Mouse (Mus musculus) kidney, embryonic 16.5 days (tissue): Measurements from ENCODE around the gene Ms4a10. TPM values are rescaled to one million over a fixed set of nuclear protein-coding genes. Genes with fewer than 3 reads are reported as not detected.

Experiments used
- ATAC-seq: fragments of 200-750 bp; cut with Nextera tagmentation; 2 replicates; pipeline ENCODE4 v1.8.0; 2017; ENCODE audit warnings: moderate TSS enrichment; ENCODE audit not compliant: low FRiP score, low TSS enrichment
- H3K27ac ChIP-seq: fragments of 300-500 bp; sonication (generic); 2 replicates; pipeline ENCODE4 v1.5.1; 2014; ENCODE audit warnings: low read length
- H3K27me3 ChIP-seq: fragments of 300-500 bp; sonication (generic); 2 replicates; pipeline ENCODE4 v1.6.1; 2014; ENCODE audit warnings: low read length, control low read depth, mixed read lengths; ENCODE audit not compliant: insufficient read depth
- H3K36me3 ChIP-seq: fragments of 300-500 bp; sonication (generic); 2 replicates; pipeline ENCODE4 v1.6.1; 2014; ENCODE audit warnings: low read length, control low read depth, mixed read lengths; ENCODE audit not compliant: insufficient read depth
- H3K4me1 ChIP-seq: fragments of 300-500 bp; sonication (generic); 2 replicates; pipeline ENCODE4 v1.6.1; 2014; ENCODE audit warnings: low read length, control low read depth, mixed read lengths; ENCODE audit not compliant: insufficient read depth
- H3K4me2 ChIP-seq: fragments of 300-500 bp; sonication (generic); replicated peaks from 2 replicates; pipeline ENCODE4 v1.6.1; 2014; ENCODE audit warnings: low read depth, low read length
- H3K4me3 ChIP-seq: fragments of 300-500 bp; sonication (generic); 2 replicates; pipeline ENCODE4 v1.5.1; 2014; ENCODE audit warnings: mild to moderate bottlenecking, low read length
- H3K9ac ChIP-seq: fragments of 300-500 bp; sonication (generic); replicated peaks from 2 replicates; pipeline ENCODE4 v1.6.1; 2014; ENCODE audit warnings: low read length
- H3K9me3 ChIP-seq: fragments of 300-500 bp; sonication (generic); 2 replicates; pipeline ENCODE4 v1.6.1; 2016; ENCODE audit warnings: low read length, control low read depth
- WGBS: fragments of 180-500 bp; shearing (Covaris S2); extraction: QIAGEN DNeasy Blood & Tissue Kit; methylation state at CpG from one replicate; pipeline ENCODE4 v1.1.7; 2014; 5-methylcytosine and 5-hydroxymethylcytosine counted together
- polyA plus RNA-seq: library from polyadenylated mRNA; unstranded; fragments of >200 nt; fragmentation: Nextera tagmentation; extraction: Ambion mirVana; gene quantifications from 2 replicates; pipeline ENCODE4 v1.2.1, GENCODE M21; 2015

Ms4a10 gene
- not detected in 2 replicates for polyA plus RNA-seq

DNA sequence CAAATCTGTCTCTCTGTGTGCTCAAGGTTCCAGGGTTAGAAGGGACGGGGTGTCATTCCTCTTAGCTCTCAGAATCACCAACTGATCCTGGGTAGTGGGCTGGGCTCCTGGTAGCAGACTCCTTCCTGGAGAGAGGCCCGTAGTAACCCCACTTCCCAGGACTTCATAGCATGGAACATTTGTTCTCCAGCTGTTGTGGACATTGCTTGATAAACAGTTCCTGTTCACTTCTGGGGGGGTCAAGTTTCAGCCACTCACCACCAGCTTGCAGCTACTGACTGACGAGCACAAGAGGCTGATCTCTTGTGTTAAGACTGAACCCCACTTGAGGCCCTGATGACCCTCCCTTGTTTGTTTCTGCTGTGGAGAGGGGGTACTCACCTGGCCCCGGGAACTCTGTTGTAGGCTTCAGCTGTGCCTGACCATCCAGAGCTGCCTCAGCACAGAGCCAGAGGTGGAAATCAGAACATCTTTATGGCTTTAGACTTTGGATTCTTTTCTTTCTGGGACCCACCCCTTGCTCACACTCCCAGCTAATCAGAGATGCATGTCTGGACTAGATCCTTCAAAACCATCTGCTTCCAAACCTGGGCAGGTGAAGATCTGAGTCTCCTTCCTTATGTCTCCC lies at the start of gene Ms4a10:
Gene Ms4a10, minus strand, starts transcription at position 433 of the 628 bp plus-strand sequence.
- no peak within 1 kb of the TSS for H3K4me3 ChIP-seq

DNA sequence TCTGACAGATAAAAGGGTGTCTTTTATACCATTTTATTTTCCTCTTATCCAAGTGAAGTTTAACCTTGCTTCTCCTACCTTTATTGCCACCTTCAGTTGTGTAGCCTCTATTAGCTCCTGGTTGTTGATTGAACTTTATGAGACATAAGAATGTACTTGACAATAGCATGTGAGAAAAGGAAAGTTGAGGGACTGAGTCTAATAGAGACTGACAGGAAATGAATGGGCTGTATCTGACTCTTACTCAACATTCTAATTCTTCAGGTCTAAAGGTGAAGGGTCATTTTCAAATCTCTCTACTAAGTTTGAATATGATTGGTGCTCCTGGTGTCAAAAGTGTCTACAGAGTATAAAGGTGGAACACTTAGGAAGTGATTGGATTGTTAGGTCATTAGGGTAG lies 47.9 kb upstream of the Ms4a10 start:
- Histone ChIP-seq H3K27me3 (no peaks in the 10 kb centered on the region), H3K9me3 (no peaks in the 10 kb centered on the region; the same call in 1 of the 2 replicates), H3K27ac (no peak overlapping the region), H3K4me1 (no peaks in the 10 kb centered on the region), H3K4me2 (no peak overlapping the region), H3K36me3 (no peaks in the 10 kb centered on the region), H3K4me3 (no peak overlapping the region), H3K9ac (no peak overlapping the region)
- no peak for ATAC-seq

More for the DNA sequence above, at the start of gene Ms4a10:
- Histone ChIP-seq H3K4me2 (no peak within 1 kb of the TSS), H3K9me3 (peaks cover 6% of the 10 kb centered on the region; the same call in 1 of the 2 replicates), H3K27ac (peak within 1 kb of the TSS; percentile 45; the same call in 1 of the 2 replicates), H3K4me1 (peaks cover 13% of the 10 kb centered on the region), H3K36me3 (no peaks in the 10 kb centered on the region), H3K9ac (peak within 1 kb of the TSS; percentile 12; the same call in 1 of the 2 replicates), H3K27me3 (no peaks in the 10 kb centered on the region)
- WGBS: 16% methylated on average over 4 of the region's 4 CpGs
- ATAC-seq: peak; percentile 63

DNA sequence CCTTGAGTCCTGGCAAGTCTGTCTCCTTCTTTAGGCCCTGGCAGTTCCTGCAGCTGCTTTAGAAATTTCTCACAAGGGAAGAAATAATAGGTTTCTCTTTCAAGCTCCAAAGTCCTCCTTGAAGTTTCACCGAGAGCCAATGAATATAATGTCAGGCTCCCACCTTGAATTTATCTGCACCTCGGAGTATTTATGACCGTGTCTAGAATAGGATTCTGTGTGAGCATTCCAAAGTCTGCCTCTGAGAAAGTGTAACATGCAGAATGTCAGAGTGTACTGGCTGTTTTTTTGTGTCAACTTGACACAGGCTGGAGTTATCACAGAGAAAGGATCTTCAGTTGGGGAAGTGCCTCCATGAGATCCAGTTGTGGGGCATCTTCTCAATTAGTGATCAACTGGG lies 43.4 kb upstream of the Ms4a10 start, which contains the start of gene Ms4a18:
Gene Ms4a18, minus strand, starts transcription at position 141 of the 400 bp plus-strand sequence.
- Histone ChIP-seq H3K27me3 (no peaks in the 10 kb centered on the region), H3K4me3 (no peak within 1 kb of the TSS), H3K4me2 (no peak within 1 kb of the TSS), H3K27ac (no peak within 1 kb of the TSS), H3K36me3 (no peaks in the 10 kb centered on the region), H3K4me1 (no peaks in the 10 kb centered on the region), H3K9ac (no peak within 1 kb of the TSS), H3K9me3 (no peaks in the 10 kb centered on the region)
- 70% methylated on average over 3 of the region's 3 CpGs for WGBS
- ATAC-seq: no peak

DNA sequence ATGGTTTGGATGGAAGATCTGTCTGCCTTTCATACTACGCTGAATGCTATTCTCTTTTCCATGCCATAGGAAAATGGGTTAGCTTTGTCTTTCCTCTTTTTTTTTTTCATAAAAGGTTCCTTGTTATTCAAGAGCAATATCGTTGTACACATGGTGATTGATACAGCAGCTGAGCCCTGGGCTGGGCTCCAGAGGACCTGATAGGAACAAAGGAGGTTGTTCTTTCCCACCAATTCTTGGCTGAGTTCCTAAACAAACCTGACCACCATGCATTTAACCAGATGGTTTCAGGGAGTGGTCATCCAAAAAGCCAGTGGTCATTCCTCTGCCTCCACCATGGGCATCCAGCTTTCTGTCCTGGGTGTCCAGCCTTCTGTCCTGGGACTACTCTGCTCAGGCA lies 42.8 kb upstream of the Ms4a10 start:
- Histone ChIP-seq H3K4me2 (no peak overlapping the region), H3K27ac (no peak overlapping the region)
- 76% methylated on average over 2 of the region's 2 CpGs for WGBS

DNA sequence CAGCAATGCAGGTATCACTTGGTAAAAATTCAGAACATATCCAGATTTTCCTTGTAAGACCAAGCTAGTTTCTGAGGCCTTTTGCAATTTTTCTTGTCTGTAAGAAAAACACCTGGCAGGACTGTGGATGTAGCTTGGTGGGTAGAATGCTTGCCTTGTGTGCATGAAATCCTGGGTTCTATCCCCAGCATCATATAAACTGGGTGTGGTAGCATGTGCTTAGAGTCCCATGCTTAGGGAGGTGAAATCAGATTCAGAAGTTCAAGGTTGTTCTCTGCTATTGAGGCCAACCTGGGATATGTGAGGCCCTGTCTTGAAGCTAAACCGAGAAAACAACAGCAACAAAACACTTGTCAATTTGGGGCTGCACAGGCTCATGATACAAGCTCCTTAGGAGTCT lies 41.5 kb upstream of the Ms4a10 start:
- ATAC-seq: no peak
- H3K4me2 ChIP-seq: no peak overlapping the region
- H3K27ac ChIP-seq: no peak overlapping the region
- 75% methylated on average over 1 of the region's 1 CpGs for WGBS
- no peaks in the 10 kb centered on the region for H3K36me3 ChIP-seq
- no peaks in the 10 kb centered on the region for H3K27me3 ChIP-seq
- no peaks in the 10 kb centered on the region for H3K9me3 ChIP-seq
- no peak overlapping the region for H3K4me3 ChIP-seq
- H3K4me1 ChIP-seq: no peaks in the 10 kb centered on the region
- no peak overlapping the region for H3K9ac ChIP-seq

More for the DNA sequence above, 42.8 kb upstream of the Ms4a10 start:
- H3K36me3 ChIP-seq: no peaks in the 10 kb centered on the region
- no peaks in the 10 kb centered on the region for H3K9me3 ChIP-seq
- no peak for ATAC-seq
- H3K9ac ChIP-seq: no peak overlapping the region
- H3K4me1 ChIP-seq: no peaks in the 10 kb centered on the region
- no peak overlapping the region for H3K4me3 ChIP-seq
- H3K27me3 ChIP-seq: no peaks in the 10 kb centered on the region

DNA sequence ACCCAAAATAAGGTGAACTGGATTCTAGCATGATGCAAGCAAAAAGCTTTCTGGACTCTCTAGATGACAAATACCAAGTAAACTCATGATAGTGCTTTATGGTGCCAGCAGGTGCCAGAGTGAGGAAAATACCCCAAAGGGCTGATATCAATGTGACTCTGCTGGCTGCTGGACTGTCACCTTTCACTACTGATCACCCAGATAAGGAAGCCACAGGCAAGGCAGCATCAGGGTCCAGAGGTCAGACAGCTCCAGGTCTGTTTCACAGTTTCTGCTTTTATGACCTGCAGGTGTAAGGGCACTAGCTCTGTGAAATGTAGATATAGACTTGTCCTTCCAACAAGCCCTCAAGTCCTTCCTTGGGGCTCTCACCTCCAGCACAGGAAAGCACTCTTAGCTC lies 41.0 kb upstream of the Ms4a10 start:
- no peak for ATAC-seq
- H3K4me1 ChIP-seq: no peaks in the 10 kb centered on the region
- H3K9me3 ChIP-seq: no peaks in the 10 kb centered on the region
- H3K4me3 ChIP-seq: no peak overlapping the region
- H3K27me3 ChIP-seq: no peaks in the 10 kb centered on the region
- no peak overlapping the region for H3K4me2 ChIP-seq
- H3K27ac ChIP-seq: no peak overlapping the region
- H3K9ac ChIP-seq: no peak overlapping the region
- H3K36me3 ChIP-seq: no peaks in the 10 kb centered on the region

DNA sequence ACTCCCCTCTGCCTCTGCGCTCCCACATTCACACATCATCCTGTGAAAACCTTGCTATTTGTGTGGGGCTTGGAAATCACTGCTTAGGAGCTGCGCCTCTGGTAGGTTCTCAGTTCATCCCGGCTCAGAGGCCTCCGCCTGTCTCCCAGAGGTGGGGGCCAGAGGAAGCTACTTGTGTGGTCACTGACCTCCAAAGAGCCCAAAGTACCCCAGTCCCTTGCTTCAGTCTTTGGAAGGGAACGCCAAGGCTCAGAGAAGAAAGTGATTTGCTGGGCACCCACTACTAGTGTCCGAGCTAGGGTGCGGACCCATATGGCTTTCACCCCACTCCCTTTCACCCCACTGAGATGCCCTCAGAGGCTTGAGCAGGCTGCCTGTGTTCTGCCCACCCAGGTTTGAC lies 18.7 kb upstream of the Ms4a10 start, which contains the start of gene Ms4a15:
Gene Ms4a15, minus strand, starts transcription at position 101 of the 400 bp plus-strand sequence.
- Histone ChIP-seq H3K4me3 (no peak within 1 kb of the TSS), H3K36me3 (no peaks in the 10 kb centered on the region), H3K27me3 (no peaks in the 10 kb centered on the region), H3K9me3 (no peaks in the 10 kb centered on the region), H3K9ac (no peak within 1 kb of the TSS), H3K4me2 (no peak within 1 kb of the TSS), H3K4me1 (no peaks in the 10 kb centered on the region), H3K27ac (no peak within 1 kb of the TSS)
- WGBS: 88% methylated on average over 7 of the region's 7 CpGs
- ATAC-seq: no peak

DNA sequence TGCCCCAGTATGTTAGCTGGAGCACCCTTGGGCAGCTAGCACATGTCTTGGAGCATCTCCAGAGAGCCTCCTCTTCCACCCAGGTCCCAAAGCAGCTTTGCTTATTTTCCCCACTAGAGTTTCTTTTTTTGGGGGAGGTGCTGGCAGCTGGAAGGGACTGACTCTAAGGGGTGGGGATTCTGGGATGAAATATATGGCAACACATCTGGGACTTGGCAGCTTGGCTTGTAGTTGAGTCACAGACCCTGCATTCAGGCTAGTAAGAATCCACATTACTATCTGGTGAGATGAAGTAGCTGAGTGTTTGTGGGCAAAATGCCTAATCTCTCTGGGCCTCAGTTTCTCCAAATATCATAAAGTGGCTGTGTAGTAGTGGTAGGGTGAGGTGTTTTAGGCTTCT lies 17.4 kb upstream of the Ms4a10 start:
- Histone ChIP-seq H3K9ac (no peak overlapping the region), H3K4me2 (no peak overlapping the region), H3K27me3 (no peaks in the 10 kb centered on the region), H3K4me3 (no peak overlapping the region), H3K27ac (no peak overlapping the region), H3K36me3 (no peaks in the 10 kb centered on the region), H3K9me3 (no peaks in the 10 kb centered on the region), H3K4me1 (no peaks in the 10 kb centered on the region)
- ATAC-seq: no peak

DNA sequence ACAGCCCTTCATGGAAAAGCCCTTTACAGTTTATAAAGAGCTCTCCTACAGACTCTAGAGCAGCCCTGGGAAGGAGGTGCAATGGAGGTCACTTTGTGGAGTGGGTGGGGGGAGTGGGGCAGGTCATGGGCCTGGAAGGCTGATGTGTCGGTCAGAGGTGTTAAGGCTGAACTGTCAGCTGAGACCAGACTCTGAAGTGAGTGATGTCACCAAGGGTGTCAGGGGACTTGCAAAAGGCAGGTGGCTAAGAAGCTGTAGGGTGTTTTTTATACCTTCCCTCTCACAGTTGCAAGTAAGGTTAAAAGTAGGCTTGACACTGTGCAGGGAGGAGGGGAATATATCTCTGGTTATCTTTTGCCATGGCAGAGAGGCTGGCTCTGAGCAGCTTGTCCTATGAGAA lies 16.3 kb upstream of the Ms4a10 start:
- Histone ChIP-seq H3K4me2 (no peak overlapping the region), H3K27ac (no peak overlapping the region)
- no peak for ATAC-seq

DNA sequence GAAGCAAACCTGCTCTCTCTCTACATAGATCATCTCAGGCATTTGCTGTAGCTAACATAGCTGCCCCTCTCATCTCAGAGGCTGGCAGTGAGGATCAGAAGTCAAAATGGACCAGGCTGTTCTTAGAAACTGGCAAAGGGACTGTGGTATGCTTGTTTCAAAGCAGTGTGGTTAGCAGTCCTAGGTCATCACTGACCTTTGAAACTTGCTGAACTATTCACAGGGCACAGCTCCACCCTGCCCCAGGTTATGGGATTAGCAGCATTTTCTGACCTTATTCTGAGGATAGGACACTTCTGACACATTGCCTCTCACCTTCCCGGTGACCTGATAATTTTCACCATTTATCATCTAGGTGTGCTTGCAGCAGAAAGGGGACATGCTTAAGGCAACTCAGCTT lies 14.1 kb upstream of the Ms4a10 start:
- H3K27me3 ChIP-seq: no peaks in the 10 kb centered on the region
- no peak overlapping the region for H3K4me3 ChIP-seq
- no peaks in the 10 kb centered on the region for H3K9me3 ChIP-seq
- H3K36me3 ChIP-seq: no peaks in the 10 kb centered on the region
- no peak overlapping the region for H3K27ac ChIP-seq
- no peaks in the 10 kb centered on the region for H3K4me1 ChIP-seq
- 89% methylated on average over 1 of the region's 1 CpGs for WGBS
- ATAC-seq: no peak
- no peak overlapping the region for H3K9ac ChIP-seq
- H3K4me2 ChIP-seq: no peak overlapping the region

More for the DNA sequence above, 16.3 kb upstream of the Ms4a10 start:
- Histone ChIP-seq H3K27me3 (no peaks in the 10 kb centered on the region), H3K4me1 (no peaks in the 10 kb centered on the region), H3K36me3 (no peaks in the 10 kb centered on the region), H3K9me3 (no peaks in the 10 kb centered on the region), H3K4me3 (no peak overlapping the region), H3K9ac (no peak overlapping the region)
- WGBS: 6% methylated on average over 1 of the region's 1 CpGs
